Mouse (Mus musculus) thymus, adult 2 months (tissue): ENCODE measurements at regions not wholly inside any gene's neighbourhood (a gene's known extent, or its start where the extent isn't known, plus 50 kb on each side); places are given as distances from the start of the nearest gene placed in this dataset.

Experiments
- CTCF ChIP-seq: fragments of 200-500 bp; IDR thresholded peaks from 2 replicates; pipeline ENCODE4 v1.5.1; 2012; ENCODE audit warnings: mild to moderate bottlenecking, control low read depth, low read length, moderate library complexity, borderline replicate concordance; ENCODE audit not compliant: control insufficient read depth, poor library complexity, insufficient read depth; ENCODE audit errors: extremely low read depth
- POLR2A ChIP-seq: fragments of 200-500 bp; IDR thresholded peaks from 2 replicates; pipeline ENCODE4 v1.6.1; 2012; ENCODE audit warnings: mild to moderate bottlenecking, low read length, control low read depth, moderate library complexity; ENCODE audit not compliant: control insufficient read depth, poor library complexity, insufficient read depth; ENCODE audit errors: extremely low read depth

- TF ChIP-seq POLR2A (no peak), CTCF (no peak)
Measured at GRCm38 (mm10) chr13:107831221-107831681, 213.0 kb upstream of the Smim15 start.
